Mouse (Mus musculus) megakaryocyte, embryonic 14.5 days (primary cell): ENCODE data around the gene Ccdc114. TPM values are rescaled to one million over a fixed set of nuclear protein-coding genes. Genes with fewer than 3 reads are reported as not detected.
"Not testable (repeated sequence)": the region's sequence is repeated elsewhere in the genome, so short reads cannot be mapped to it uniquely, and the experiment has no call there.

ENCODE experiments used
- H3K27me3 ChIP-seq: replicated peaks from 2 replicates; pipeline ENCODE3; 2012; ENCODE audit warnings: inconsistent platforms
- H3K36me3 ChIP-seq: replicated peaks from 2 replicates; pipeline ENCODE3; 2012; ENCODE audit warnings: low read length, inconsistent platforms, mixed read lengths
- H3K4me1 ChIP-seq: 2 replicates; pipeline ENCODE4 v1.6.1; 2012; ENCODE audit warnings: inconsistent platforms
- H3K4me3 ChIP-seq: replicated peaks from 2 replicates; pipeline ENCODE3; 2012; ENCODE audit warnings: moderate library complexity, mild to moderate bottlenecking, inconsistent platforms
- H3K9me3 ChIP-seq: 2 replicates; pipeline ENCODE4 v1.6.1; 2012; ENCODE audit warnings: inconsistent platforms
- FLI1 ChIP-seq: IDR thresholded peaks from 2 replicates; pipeline ENCODE4 v1.6.1; 2012; ENCODE audit warnings: low read length, inconsistent platforms, mixed read lengths
- GATA1 ChIP-seq: IDR thresholded peaks from 3 replicates; pipeline ENCODE4 v1.6.1; 2012; ENCODE audit warnings: mixed read lengths, low read length, inconsistent platforms, borderline replicate concordance
- polyA plus RNA-seq: library from polyadenylated mRNA; stranded (reverse); fragments of >175 nt; gene quantifications from 2 replicates; pipeline ENCODE4 v1.2.3, GENCODE M21; 2012; ENCODE audit warnings: low replicate concordance; ENCODE audit not compliant: insufficient read depth

Ccdc114 gene
- polyA plus RNA-seq, 1 experiment: 0.82 TPM

- Histone ChIP-seq H3K36me3 (peaks cover 12% of the 10 kb centered on the region), H3K4me1 (peaks cover 11% of the 10 kb centered on the region), H3K4me3 (no peak overlapping the region), H3K27me3 (no peaks in the 10 kb centered on the region), H3K9me3 (peaks cover 44% of the 10 kb centered on the region)
- TF ChIP-seq FLI1 (no peak), GATA1 (no peak)
Measured at GRCm38 (mm10) chr7:45928626-45929295, 4.9 kb downstream of the Ccdc114 start.

GRCm38 (mm10) chr7:45929688-45930087, 5.8 kb downstream of the Ccdc114 start:
- peaks cover 12% of the 10 kb centered on the region for H3K36me3 ChIP-seq
- H3K9me3 ChIP-seq: peaks cover 44% of the 10 kb centered on the region
- H3K4me1 ChIP-seq: peaks cover 1% of the 10 kb centered on the region; the same call in 1 of the 2 replicates
- TF ChIP-seq FLI1: no peak
- no peak for TF ChIP-seq GATA1
- no peak overlapping the region for H3K4me3 ChIP-seq
- no peaks in the 10 kb centered on the region for H3K27me3 ChIP-seq

- H3K4me3 ChIP-seq, H3K4me1 ChIP-seq, H3K36me3 ChIP-seq: not testable (repeated sequence)
- H3K9me3 ChIP-seq: peaks cover 19% of the 10 kb centered on the region
- peaks cover 12% of the 10 kb centered on the region for H3K27me3 ChIP-seq
Measured at GRCm38 (mm10) chr7:45933766-45934165, 9.9 kb downstream of the Ccdc114 start.

- Histone ChIP-seq H3K27me3 (peaks cover 23% of the 10 kb centered on the region), H3K36me3 (peaks cover 2% of the 10 kb centered on the region), H3K9me3 (peaks cover 19% of the 10 kb centered on the region), H3K4me3 (no peak overlapping the region), H3K4me1 (no peaks in the 10 kb centered on the region)
- TF ChIP-seq FLI1 (no peak), GATA1 (no peak)
Measured at GRCm38 (mm10) chr7:45935114-45935513, 11.2 kb downstream of the Ccdc114 start.

GRCm38 (mm10) chr7:45939836-45940235, 16.0 kb downstream of the Ccdc114 start:
- peaks cover 48% of the 10 kb centered on the region for H3K27me3 ChIP-seq
- no peak for TF ChIP-seq GATA1
- no peak for TF ChIP-seq FLI1

GRCm38 (mm10) chr7:45941986-45942385, 18.1 kb downstream of the Ccdc114 start:
- TF ChIP-seq FLI1: no peak
- no peak for TF ChIP-seq GATA1
- Histone ChIP-seq H3K4me3 (no peak overlapping the region), H3K27me3 (peaks cover 48% of the 10 kb centered on the region), H3K4me1 (peaks cover 9% of the 10 kb centered on the region), H3K9me3 (peaks cover 4% of the 10 kb centered on the region), H3K36me3 (no peaks in the 10 kb centered on the region)

More at GRCm38 (mm10) chr7:45939836-45940235, 16.0 kb downstream of the Ccdc114 start:
- Histone ChIP-seq H3K4me1 (peaks cover 9% of the 10 kb centered on the region; the same call in 1 of the 2 replicates), H3K9me3 (no peaks in the 10 kb centered on the region), H3K36me3 (no peaks in the 10 kb centered on the region), H3K4me3 (no peak overlapping the region)

GRCm38 (mm10) chr7:45943280-45943679, 19.4 kb downstream of the Ccdc114 start:
- not testable (repeated sequence) for H3K4me3 ChIP-seq, H3K9me3 ChIP-seq, H3K4me1 ChIP-seq, H3K36me3 ChIP-seq
- H3K27me3 ChIP-seq: peaks cover 55% of the 10 kb centered on the region

GRCm38 (mm10) chr7:45949061-45949460, 25.2 kb downstream of the Ccdc114 start:
- Histone ChIP-seq H3K27me3 (peaks cover 37% of the 10 kb centered on the region), H3K4me3 (no peak overlapping the region), H3K36me3 (no peaks in the 10 kb centered on the region), H3K4me1 (no peaks in the 10 kb centered on the region; the same call in 1 of the 2 replicates), H3K9me3 (peaks cover 10% of the 10 kb centered on the region)
- no peak for TF ChIP-seq GATA1
- no peak for TF ChIP-seq FLI1

- peaks cover 24% of the 10 kb centered on the region for H3K27me3 ChIP-seq
- H3K4me3 ChIP-seq: no peak overlapping the region
- TF ChIP-seq FLI1 (no peak), GATA1 (no peak)
Measured at GRCm38 (mm10) chr7:45956611-45957010, 32.7 kb downstream of the Ccdc114 start.

GRCm38 (mm10) chr7:45971831-45972723, 48.2 kb downstream of the Ccdc114 start:
- TF ChIP-seq GATA1 (no peak), FLI1 (no peak)
- Histone ChIP-seq H3K4me1 (peaks cover 6% of the 10 kb centered on the region), H3K4me3 (no peak overlapping the region), H3K27me3 (peaks cover 51% of the 10 kb centered on the region), H3K36me3 (no peaks in the 10 kb centered on the region), H3K9me3 (no peaks in the 10 kb centered on the region)

More at GRCm38 (mm10) chr7:45956611-45957010, 32.7 kb downstream of the Ccdc114 start:
- H3K4me1 ChIP-seq: no peaks in the 10 kb centered on the region
- H3K36me3 ChIP-seq: no peaks in the 10 kb centered on the region
- H3K9me3 ChIP-seq: peaks cover 10% of the 10 kb centered on the region
